Mouse (Mus musculus) left cerebral cortex, postnatal 25 days (tissue): ENCODE results near the gene Tor1aip1. TPM values are rescaled to one million over a fixed set of nuclear protein-coding genes. Genes with fewer than 3 reads are reported as not detected.
A peak's percentile ranks its signal among the peaks of the same experiment; 100 is the strongest.

Source experiments
- DNase-seq, 2 experiments: peaks; one replicate each; pipeline ENCODE4 v3.0.0; 2022; ENCODE audit warnings: low spot score in 2 of 2, mixed read lengths in 1 of 2
- intact Hi-C: fragments of 180-260 bp; cut with DNase I; formaldehyde crosslinking; loops from one replicate; pipeline ENCODE4 v1.15.1; 2025
- total RNA-seq, 2 experiments: library from RNA; stranded (reverse); gene quantifications; 2 replicates each; pipeline ENCODE4 v1.2.3; 2021

Tor1aip1 gene
- total RNA-seq, 2 experiments from 2014 or later: 26.6 to 26.8 TPM

DNA sequence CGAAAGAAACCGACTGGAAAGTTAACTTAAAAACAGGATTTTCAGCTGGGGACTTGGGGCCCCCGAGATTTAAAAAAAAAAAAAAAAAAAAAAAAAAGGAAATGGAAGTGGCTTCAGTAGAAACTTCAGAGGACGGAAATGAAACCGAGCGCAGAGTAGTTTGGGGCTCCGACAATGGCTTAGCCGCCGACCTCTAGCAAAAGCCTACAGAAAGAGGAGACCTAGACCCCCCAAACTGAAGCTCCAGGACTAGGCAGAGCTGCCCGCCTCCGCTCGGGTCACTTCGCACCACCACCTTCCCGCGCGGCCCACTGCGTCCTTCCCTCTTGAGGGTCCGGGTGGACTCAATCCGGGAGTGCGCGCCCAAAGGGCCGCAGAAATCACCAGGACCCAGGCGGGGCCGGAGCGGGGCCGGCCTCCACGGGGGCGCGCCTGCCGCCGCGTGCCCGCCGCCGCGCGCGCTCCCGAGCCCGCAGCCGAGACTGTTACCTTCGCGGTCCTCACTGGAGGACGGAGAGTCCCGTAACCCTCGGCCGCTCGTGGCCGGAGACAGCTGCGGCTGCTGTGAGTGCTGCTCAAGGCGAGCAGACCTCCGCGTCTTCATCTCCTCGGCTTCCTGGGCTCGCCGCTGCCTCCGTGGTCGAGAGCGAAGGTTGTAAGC, 881 bp downstream of the Tor1aip1 start, which contains the start of gene Tor1aip2:
Tor1aip2 (plus strand) TSS at position 135 of the 661 bp plus-strand sequence.
- peak in 1 of 2 experiments; percentile 81 for DNase-seq
- intact Hi-C loops: no loop called here

DNA sequence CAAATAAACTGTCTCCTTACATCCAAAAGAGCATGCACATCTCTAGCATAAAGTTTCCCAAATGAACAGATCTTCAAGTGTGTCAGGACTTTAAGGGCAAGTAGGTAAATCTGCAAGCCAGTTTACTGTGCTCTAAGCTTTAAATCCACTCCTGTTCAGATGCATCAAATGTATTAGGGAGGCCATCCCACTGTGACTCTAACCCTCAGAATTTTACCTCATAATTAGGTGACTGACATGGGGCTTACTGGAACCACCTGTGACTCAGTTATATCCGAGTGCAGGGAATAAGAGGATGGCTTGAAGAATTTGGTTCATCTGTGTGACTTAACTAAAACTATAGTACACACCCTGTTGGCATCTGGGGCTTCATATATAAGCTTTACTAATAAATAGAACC, 1.6 kb downstream of the Tor1aip1 start:
- intact Hi-C loops: no loop called here

DNA sequence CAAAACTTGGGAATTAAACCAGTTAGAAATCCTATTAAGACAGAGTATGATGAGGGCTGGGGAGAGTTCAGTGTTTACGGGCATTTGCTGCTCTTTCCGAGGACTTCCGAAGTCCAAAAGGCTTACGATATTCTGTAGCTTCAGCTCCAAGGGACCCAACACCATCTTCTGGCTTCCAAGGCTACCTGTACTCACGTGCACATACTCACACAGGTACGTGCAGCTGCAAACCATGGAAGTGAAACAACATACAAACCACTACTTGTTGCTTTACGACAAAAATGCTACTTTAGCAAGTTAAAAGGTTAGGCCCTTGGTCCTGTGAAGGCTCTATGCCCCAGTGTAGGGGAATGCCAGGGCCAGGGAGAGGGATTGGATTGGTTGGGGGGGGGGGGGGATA, 2.4 kb downstream of the Tor1aip1 start:
- DNase-seq: no peak
- intact Hi-C loops: no loop called here

More for the DNA sequence above, 1.6 kb downstream of the Tor1aip1 start:
- no peak for DNase-seq

DNA sequence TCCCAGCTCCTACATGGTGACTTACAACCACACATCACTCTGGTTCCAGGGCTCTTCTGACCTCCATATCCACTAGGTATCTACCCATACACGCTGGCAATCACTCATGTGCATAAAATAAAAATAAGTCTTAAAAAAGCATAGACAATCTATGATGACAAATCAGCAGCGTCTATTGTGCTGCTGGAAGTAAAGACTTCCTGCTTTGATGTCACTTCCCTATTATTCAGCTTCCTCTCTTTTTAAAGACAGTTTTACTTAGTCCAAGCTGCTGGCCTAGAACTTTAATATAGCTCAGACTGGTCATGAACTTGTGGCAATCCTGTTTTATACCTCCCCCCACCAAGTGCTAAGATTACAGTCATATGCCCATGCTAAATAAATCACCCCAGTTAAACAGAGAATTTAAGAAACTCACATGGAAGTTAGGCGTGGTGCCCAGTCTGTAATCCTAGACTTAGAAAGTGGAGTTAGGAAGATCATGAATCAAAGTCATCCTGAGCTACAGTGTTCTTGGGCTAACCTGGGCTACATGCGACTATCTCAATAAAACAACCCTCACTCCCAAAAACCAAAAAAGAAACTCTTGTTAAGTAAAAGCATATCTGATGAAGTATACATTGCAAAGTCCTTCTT, 7.8 kb downstream of the Tor1aip1 start:
- no peak for DNase-seq
- intact Hi-C loops: no loop called here

GRCm38 (mm10) chr1:156027849-156028248, 8.4 kb downstream of the Tor1aip1 start:
- DNase-seq: no peak
- intact Hi-C loops: no loop called here

- peak in 1 of 2 experiments; percentile 59 for DNase-seq
- intact Hi-C loops: loop anchor here (5.0 kb wide), 1 partner anchor 53 kb away; the partner anchor contains the start of gene Cep350
Measured at GRCm38 (mm10) chr1:156024831-156025503, 11.3 kb downstream of the Tor1aip1 start.

- DNase-seq: no peak
- intact Hi-C loops: loop anchor here (5.0 kb wide), 1 partner anchor 48 kb away; the partner anchor contains the start of gene Cep350
Measured at GRCm38 (mm10) chr1:156020402-156020801, 15.9 kb downstream of the Tor1aip1 start.

DNA sequence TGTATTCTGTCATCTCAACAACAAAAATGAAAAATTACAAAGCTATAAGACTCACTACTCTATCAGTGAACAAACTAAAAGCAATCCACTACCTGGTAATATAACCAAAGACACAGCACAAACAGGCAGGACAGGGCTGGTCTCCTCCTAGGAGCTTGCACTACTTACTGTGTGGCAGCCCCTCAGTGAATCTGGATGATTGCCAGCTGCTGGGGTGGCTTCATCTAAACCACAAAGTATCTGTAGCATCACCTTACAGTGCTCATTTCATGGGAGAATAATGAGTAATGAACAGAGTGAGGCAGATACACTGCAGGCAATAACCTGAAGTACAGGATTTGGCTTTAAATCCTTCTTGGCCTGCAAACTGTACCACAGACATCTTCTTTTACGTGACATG, 16.5 kb downstream of the Tor1aip1 start:
- DNase-seq: no peak
- intact Hi-C loops: loop anchor here (5.0 kb wide), 1 partner anchor 47 kb away; the partner anchor contains the start of gene Cep350

DNA sequence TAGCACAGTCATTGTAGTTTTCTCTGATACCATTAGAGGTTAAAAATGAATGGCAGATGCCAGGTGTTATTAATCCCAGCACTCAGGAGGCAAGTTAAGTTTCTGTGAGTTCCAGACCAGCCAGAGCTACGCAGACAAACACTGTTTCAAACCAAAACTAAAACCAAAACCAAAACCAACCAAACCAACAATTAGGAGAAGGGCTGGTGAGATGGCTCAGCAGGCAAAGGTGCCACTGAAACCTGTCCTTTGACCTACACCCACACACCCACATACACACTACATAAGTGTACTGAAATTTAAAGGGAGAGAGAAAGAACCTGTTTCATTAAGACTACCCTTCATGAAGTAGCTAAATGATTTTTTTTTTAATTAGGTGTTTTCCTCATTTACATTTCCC, 27.3 kb downstream of the Tor1aip1 start:
- intact Hi-C loops: no loop called here
- no peak for DNase-seq

- intact Hi-C loops: no loop called here
Measured at GRCm38 (mm10) chr1:156005906-156006305, 30.4 kb downstream of the Tor1aip1 start.

GRCm38 (mm10) chr1:156003201-156003935, 32.9 kb downstream of the Tor1aip1 start:
- intact Hi-C loops: no loop called here
- DNase-seq: no peak

More at GRCm38 (mm10) chr1:156005906-156006305, 30.4 kb downstream of the Tor1aip1 start:
- DNase-seq: no peak

GRCm38 (mm10) chr1:156002366-156002765, 33.9 kb downstream of the Tor1aip1 start:
- no peak for DNase-seq
- intact Hi-C loops: no loop called here

DNA sequence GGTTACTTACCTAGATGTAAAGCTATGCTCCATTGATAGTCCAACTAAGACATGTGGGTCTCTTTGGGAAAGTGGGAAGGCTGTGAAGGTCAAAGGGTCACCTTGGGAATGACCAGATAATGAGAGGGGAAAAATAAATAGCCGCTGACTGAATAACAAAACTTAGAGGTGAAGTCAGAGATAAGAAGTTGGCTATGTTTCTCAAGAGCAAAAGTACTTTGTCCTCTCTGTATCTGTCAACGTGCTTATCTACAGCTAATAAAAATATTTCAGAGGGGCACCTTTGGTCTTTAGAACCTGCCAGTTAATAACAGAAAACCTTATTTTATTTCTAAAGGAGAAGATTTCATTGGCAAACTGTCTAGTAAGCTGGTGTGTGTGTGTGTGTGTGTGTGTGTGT, 40.7 kb downstream of the Tor1aip1 start:
- intact Hi-C loops: no loop called here
- no peak for DNase-seq

DNA sequence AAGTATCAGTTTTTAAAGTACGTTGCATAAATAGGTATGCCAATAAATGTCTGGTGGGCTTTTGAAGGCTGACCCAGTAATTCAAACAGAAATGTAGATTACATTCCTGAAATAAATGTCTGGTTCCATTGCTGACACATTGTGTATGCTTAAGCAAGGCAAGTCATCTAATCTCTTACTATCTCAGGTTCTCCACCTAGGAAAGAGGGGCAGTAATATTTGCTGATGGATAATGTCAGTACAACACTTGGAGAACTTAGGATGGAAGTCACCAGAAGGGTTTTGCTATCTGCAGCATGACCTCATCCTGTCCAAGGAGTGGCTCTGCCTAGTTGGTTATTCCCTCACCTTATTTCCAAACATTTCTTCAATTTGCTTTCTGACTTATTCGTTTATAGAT, 41.8 kb downstream of the Tor1aip1 start:
- intact Hi-C loops: no loop called here
- no peak for DNase-seq

- no peak for DNase-seq
- intact Hi-C loops: no loop called here
Measured at GRCm38 (mm10) chr1:155990391-155990790, 45.9 kb downstream of the Tor1aip1 start.

DNA sequence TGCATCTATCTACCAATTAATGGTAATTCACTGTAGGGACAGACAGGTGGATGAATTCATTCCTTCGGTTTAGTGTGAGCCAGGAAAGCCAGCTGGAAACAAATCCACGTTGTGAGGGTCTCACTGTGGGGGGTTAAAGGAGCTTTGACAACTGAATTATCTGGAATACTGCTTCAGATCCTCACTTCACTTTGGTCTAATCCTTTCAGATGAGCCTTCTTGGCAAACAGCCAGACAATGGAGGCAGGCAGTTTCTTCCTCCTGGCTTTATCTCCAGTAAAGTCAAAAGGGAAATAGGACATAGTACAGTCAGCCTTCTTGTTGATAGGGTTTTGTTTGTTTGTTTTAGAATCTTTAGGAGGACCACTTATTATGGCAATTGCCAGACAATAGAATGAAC, 46.9 kb downstream of the Tor1aip1 start:
- intact Hi-C loops: no loop called here

DNA sequence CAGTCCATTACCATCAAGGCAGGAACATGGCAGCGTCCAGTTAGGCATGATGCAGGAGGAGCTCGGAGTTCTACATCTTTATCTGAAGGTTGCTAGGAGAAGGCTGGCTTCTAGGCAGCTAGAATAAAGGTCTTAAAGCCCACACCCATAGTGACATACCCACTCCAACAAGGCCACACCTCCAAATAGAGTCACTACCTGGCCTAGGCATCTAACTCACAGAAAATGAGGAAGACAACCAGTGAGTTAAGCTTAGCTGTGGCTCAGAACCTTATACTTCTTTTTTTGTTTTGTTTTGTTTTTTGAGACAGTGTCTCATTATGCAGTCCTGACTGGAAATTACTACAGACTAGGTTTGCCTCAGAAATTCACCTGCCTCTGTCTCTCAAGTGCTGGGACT, 48.7 kb downstream of the Tor1aip1 start:
- intact Hi-C loops: no loop called here

More for the DNA sequence above, 46.9 kb downstream of the Tor1aip1 start:
- DNase-seq: no peak

DNA sequence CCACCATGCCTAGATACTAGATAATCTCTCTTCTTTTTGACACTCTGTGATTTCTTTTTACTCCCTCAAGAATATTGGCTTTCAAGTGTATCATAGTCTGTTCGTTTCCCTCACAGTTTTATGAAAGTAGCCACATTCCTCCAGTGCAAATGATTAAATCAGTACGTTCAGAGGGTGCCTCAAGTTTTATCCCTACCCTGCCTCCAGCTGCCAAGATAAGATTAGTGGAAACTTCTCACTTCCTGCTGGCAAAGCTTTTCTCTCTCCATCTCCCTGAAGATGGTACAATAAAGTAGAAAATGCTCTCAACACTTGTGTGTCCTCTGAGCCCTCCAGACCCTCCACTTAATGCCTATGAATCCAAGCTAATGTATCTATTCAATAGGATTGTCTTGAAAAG, 61.3 kb downstream of the Tor1aip1 start:
- intact Hi-C loops: loop anchor here (5.0 kb wide), 1 partner anchor 47 kb away; no protein-coding TSS in a partner anchor
- DNase-seq: no peak

More for the DNA sequence above, 48.7 kb downstream of the Tor1aip1 start:
- no peak for DNase-seq

DNA sequence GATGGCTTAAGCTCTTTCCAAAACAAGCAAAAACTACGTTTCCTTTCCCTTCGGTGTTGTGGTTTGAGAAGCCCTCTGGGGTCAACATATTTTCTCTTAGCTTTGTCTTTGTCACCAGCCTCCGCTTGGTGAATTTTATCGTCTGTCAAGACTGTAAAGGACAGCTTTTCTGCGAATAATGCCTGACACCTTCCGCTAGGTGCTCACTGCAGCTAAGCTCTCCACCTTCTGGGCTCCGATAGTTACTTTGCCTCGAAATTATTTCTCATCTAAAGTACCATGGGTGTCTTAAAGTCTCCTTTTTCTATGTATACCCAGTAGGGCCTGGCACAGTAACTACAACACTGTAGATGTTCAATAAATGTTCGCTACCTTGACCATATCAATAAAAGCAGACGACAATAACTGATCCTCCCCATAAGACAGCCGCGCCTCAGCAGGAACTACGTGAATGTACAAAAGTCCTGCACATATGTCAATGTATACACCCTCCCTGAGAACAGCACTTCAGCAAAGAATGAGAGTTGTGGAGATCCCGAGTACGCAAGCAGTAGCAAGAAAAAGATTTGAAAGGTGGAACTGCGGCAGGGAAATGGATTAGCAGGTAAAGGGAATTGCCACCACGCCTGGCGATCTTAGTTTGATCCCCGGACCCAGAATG, 62.4 kb downstream of the Tor1aip1 start:
- intact Hi-C loops: loop anchor here (1.0 to 5.0 kb wide), 2 partner anchors 48 to 62 kb away; partner anchors contain the start of gene Tor1aip1
- DNase-seq: peak in 1 of 2 experiments; percentile 40
